Mouse (Mus musculus): ENCODE results near the gene Exosc10. TPM values are rescaled to one million over a fixed set of nuclear protein-coding genes. Genes with fewer than 3 reads are reported as not detected.

Gene Exosc10
- polyA plus RNA-seq, 1 experiment: 11.3 TPM

- H3K4me3 ChIP-seq (ENCODE audit: low read depth, low read length): no peak overlapping the region
- TF ChIP-seq CTCF (IDR thresholded peaks at IDR 0.05; ENCODE audit: extremely low read depth, insufficient read length, insufficient replicate concordance, low read depth, low read length): no peak
- TF ChIP-seq POLR2A (IDR thresholded peaks at IDR 0.05; ENCODE audit: low read depth, low read length): no peak
- 32% methylated on average over 1 of the region's 1 CpGs for WGBS
- peaks cover 7% of the 10 kb centered on the region; the same call in 1 of the 2 replicates for H3K4me1 ChIP-seq (ENCODE audit: control insufficient read depth, insufficient read depth, insufficient read length, low read length)
- peaks cover 73% of the 10 kb centered on the region for H3K36me3 ChIP-seq (ENCODE audit: control insufficient read depth, insufficient read depth, low read length)
- no peaks in the 10 kb centered on the region for H3K27me3 ChIP-seq (ENCODE audit: control insufficient read depth, insufficient read depth, low read length)
- no peak overlapping the region for H3K27ac ChIP-seq (ENCODE audit: insufficient read depth, low read depth, low read length)
Observed at GRCm38 (mm10) chr4:148620718-148621117, 62.5 kb downstream of the Exosc10 start.

DNA sequence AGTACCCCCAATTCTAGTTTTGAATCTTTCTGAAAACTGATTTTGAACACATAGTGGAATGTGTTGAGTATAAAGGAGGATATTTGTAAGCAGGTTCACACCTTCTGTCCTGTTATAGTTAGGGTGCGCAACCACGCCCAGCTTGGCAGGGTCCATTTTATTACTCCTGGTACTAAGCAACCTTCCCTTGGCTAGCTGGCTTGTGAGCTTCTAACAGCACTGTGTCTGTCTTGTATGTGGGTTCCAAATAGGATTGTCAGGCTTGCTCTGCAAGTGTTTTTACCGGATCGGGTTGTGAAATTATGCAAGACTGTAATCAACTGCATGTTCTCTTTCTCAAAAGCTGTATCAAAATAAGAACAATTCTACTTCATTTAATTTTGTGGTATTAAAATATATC lies 64.3 kb downstream of the Exosc10 start:
- TF ChIP-seq POLR2A (IDR thresholded peaks at IDR 0.05; ENCODE audit: low read depth, low read length): no peak
- TF ChIP-seq CTCF (IDR thresholded peaks at IDR 0.05; ENCODE audit: extremely low read depth, insufficient read length, insufficient replicate concordance, low read depth, low read length): no peak
- H3K4me3 ChIP-seq (ENCODE audit: low read depth, low read length): no peak overlapping the region
- WGBS: 36% methylated on average over 4 of the region's 4 CpGs
- peaks cover 10% of the 10 kb centered on the region; the same call in 1 of the 2 replicates for H3K4me1 ChIP-seq (ENCODE audit: control insufficient read depth, insufficient read depth, insufficient read length, low read length)
- no peak overlapping the region for H3K27ac ChIP-seq (ENCODE audit: insufficient read depth, low read depth, low read length)
- peaks cover 61% of the 10 kb centered on the region for H3K36me3 ChIP-seq (ENCODE audit: control insufficient read depth, insufficient read depth, low read length)
- H3K27me3 ChIP-seq (ENCODE audit: control insufficient read depth, insufficient read depth, low read length): no peaks in the 10 kb centered on the region

- Histone ChIP-seq H3K27me3 (ENCODE audit: control insufficient read depth, insufficient read depth, low read length) (no peaks in the 10 kb centered on the region), H3K27ac (ENCODE audit: insufficient read depth, low read depth, low read length) (no peak overlapping the region), H3K36me3 (ENCODE audit: control insufficient read depth, insufficient read depth, low read length) (peaks cover 55% of the 10 kb centered on the region), H3K4me1 (ENCODE audit: control insufficient read depth, insufficient read depth, insufficient read length, low read length) (peaks cover 10% of the 10 kb centered on the region; the same call in 1 of the 2 replicates), H3K4me3 (ENCODE audit: low read depth, low read length) (no peak overlapping the region)
- WGBS: 49% methylated on average over 4 of the region's 4 CpGs
- TF ChIP-seq POLR2A (IDR thresholded peaks at IDR 0.05; ENCODE audit: low read depth, low read length) (no peak), CTCF (IDR thresholded peaks at IDR 0.05; ENCODE audit: extremely low read depth, insufficient read length, insufficient replicate concordance, low read depth, low read length) (no peak)
Observed at GRCm38 (mm10) chr4:148623609-148624008, 65.4 kb downstream of the Exosc10 start.

- Histone ChIP-seq H3K4me3 (ENCODE audit: low read depth, low read length) (0 out of 2 replicates have a peak overlapping the region, but pooled peaks have one; percentile 6), H3K4me1 (ENCODE audit: control insufficient read depth, insufficient read depth, insufficient read length, low read length) (peaks cover 10% of the 10 kb centered on the region; the same call in 1 of the 2 replicates), H3K27me3 (ENCODE audit: control insufficient read depth, insufficient read depth, low read length) (no peaks in the 10 kb centered on the region), H3K36me3 (ENCODE audit: control insufficient read depth, insufficient read depth, low read length) (peaks cover 42% of the 10 kb centered on the region), H3K27ac (ENCODE audit: insufficient read depth, low read depth, low read length) (no peak overlapping the region)
- 66% methylated on average over 10 of the region's 10 CpGs for WGBS
- TF ChIP-seq CTCF (IDR thresholded peaks at IDR 0.05; ENCODE audit: extremely low read depth, insufficient read length, insufficient replicate concordance, low read depth, low read length) (no peak), POLR2A (IDR thresholded peaks at IDR 0.05; ENCODE audit: low read depth, low read length) (no peak)
Observed at GRCm38 (mm10) chr4:148625010-148625409, 66.8 kb downstream of the Exosc10 start.

DNA sequence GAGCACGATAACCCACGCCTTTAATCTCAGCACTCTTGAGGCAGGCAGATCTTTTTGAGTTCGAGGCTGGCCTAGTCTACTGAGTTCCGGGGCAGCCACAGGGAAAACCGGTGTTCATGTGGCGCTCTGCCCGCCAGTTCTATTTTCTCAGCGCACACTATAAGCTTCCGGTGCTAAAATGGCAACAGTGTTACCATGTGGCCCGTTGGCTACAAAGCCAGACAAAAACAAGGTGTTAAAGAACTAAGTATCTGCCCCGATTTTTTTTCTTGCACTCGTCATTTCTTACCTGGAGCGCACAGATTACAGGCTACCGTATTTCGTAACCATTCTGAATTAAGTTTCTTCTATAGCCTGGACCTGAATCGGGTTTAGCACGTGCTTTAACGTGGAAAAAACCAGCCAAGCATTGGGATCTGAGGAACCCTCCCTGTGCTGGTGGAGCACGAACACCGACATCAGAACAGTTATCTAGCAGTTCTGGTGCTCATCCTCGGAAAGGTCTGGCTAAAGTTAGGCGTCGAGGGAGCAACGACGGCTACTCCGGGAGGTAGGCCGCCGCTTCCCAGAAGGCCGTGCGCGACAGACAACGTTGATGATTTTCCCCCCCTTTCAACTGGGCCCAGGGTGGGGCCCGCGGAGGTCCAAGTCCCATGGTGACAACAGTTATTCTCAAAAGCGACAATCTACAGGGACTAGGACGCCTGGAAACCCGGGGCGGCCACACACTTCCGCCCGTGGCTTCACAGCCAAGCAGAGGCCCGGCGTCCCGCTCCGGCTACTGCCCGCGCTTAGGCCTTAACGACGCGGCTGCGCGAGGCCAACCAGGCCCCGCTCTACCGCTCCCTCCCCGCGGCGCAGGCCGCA lies 67.8 kb downstream of the Exosc10 start:
- Histone ChIP-seq H3K4me1 (ENCODE audit: control insufficient read depth, insufficient read depth, insufficient read length, low read length) (peaks cover 10% of the 10 kb centered on the region; the same call in 1 of the 2 replicates), H3K27me3 (ENCODE audit: control insufficient read depth, insufficient read depth, low read length) (no peaks in the 10 kb centered on the region), H3K27ac (ENCODE audit: insufficient read depth, low read depth, low read length) (peak overlapping the region; percentile 93), H3K36me3 (ENCODE audit: control insufficient read depth, insufficient read depth, low read length) (peaks cover 36% of the 10 kb centered on the region), H3K4me3 (ENCODE audit: low read depth, low read length) (peak overlapping the region; percentile 88)
- under 1% methylated on average over 57 of the region's 57 CpGs for WGBS
- no peak for TF ChIP-seq POLR2A (IDR thresholded peaks at IDR 0.05; ENCODE audit: low read depth, low read length)
- TF ChIP-seq CTCF (IDR thresholded peaks at IDR 0.05; ENCODE audit: extremely low read depth, insufficient read length, insufficient replicate concordance, low read depth, low read length): no peak

GRCm38 (mm10) chr4:148626623-148627185 lies 68.5 kb downstream of the Exosc10 start, which contains the start of gene Tardbp:
Gene Tardbp (minus strand): TSS chr4:148627019.
- WGBS: under 1% methylated on average over 51 of the region's 51 CpGs
- H3K4me3 ChIP-seq (ENCODE audit: low read depth, low read length): peak within 1 kb of the TSS; percentile 88
- H3K36me3 ChIP-seq (ENCODE audit: control insufficient read depth, insufficient read depth, low read length): peaks cover 29% of the 10 kb centered on the region
- H3K4me1 ChIP-seq (ENCODE audit: control insufficient read depth, insufficient read depth, insufficient read length, low read length): peaks cover 10% of the 10 kb centered on the region; the same call in 1 of the 2 replicates
- TF ChIP-seq POLR2A (IDR thresholded peaks at IDR 0.05; ENCODE audit: low read depth, low read length) (peak; percentile 87), CTCF (IDR thresholded peaks at IDR 0.05; ENCODE audit: extremely low read depth, insufficient read length, insufficient replicate concordance, low read depth, low read length) (no peak)
- H3K27ac ChIP-seq (ENCODE audit: insufficient read depth, low read depth, low read length): peak within 1 kb of the TSS; percentile 93
- H3K27me3 ChIP-seq (ENCODE audit: control insufficient read depth, insufficient read depth, low read length): no peaks in the 10 kb centered on the region

- Histone ChIP-seq H3K4me3 (ENCODE audit: low read depth, low read length) (peak overlapping the region; percentile 88), H3K27ac (ENCODE audit: insufficient read depth, low read depth, low read length) (no peak overlapping the region), H3K36me3 (ENCODE audit: control insufficient read depth, insufficient read depth, low read length) (peaks cover 24% of the 10 kb centered on the region), H3K4me1 (ENCODE audit: control insufficient read depth, insufficient read depth, insufficient read length, low read length) (peaks cover 10% of the 10 kb centered on the region; the same call in 1 of the 2 replicates), H3K27me3 (ENCODE audit: control insufficient read depth, insufficient read depth, low read length) (no peaks in the 10 kb centered on the region)
- TF ChIP-seq POLR2A (IDR thresholded peaks at IDR 0.05; ENCODE audit: low read depth, low read length): no peak
- TF ChIP-seq CTCF (IDR thresholded peaks at IDR 0.05; ENCODE audit: extremely low read depth, insufficient read length, insufficient replicate concordance, low read depth, low read length): no peak
- 62% methylated on average over 3 of the region's 3 CpGs for WGBS
Observed at GRCm38 (mm10) chr4:148627246-148627645, 69.0 kb downstream of the Exosc10 start.

Other genes starting within 250 kb of the Exosc10 start
- gene Ubiad1, start 113.7 kb upstream of the Exosc10 start, polyA plus RNA-seq (2012; rRNA removed): 8.5 and 10.5 TPM in 2 replicates
- gene Mtor, start 109.8 kb upstream of the Exosc10 start, polyA plus RNA-seq (2012; rRNA removed): 7.6 and 16.0 TPM in 2 replicates
- gene Angptl7, start 58.0 kb upstream of the Exosc10 start, polyA plus RNA-seq (2012; rRNA removed): 0.33 TPM in 1 of 2 replicates, not detected in the other
- 42.6 and 44.5 TPM in 2 replicates for gene Srm, start 33.1 kb downstream of the Exosc10 start, polyA plus RNA-seq (2012; rRNA removed)
- gene Masp2, start 44.1 kb downstream of the Exosc10 start, polyA plus RNA-seq (2012; rRNA removed): 0.16 and 1.7 TPM in 2 replicates
- 6.7 and 7.7 TPM in 2 replicates for gene Tardbp, start 68.6 kb downstream of the Exosc10 start, polyA plus RNA-seq (2012; rRNA removed)
- 0.08 TPM in 1 of 2 replicates, not detected in the other for gene Gm572, start 84.9 kb downstream of the Exosc10 start, polyA plus RNA-seq (2012; rRNA removed)
- 46.4 and 120 TPM in 2 replicates for gene Casz1, start 246.0 kb downstream of the Exosc10 start, polyA plus RNA-seq (2012; rRNA removed)